Mouse (Mus musculus) thymus, postnatal 10 days (tissue): ENCODE data around the gene Flt1.

Experiments
- DNase-seq, 2 experiments: peaks; one replicate each; pipeline ENCODE4 v3.0.0; 2021; ENCODE audit warnings: low spot score in 2 of 2

Flt1 gene

GRCm38 (mm10) chr5:147668637-147669344, 57.0 kb downstream of the Flt1 start:
- no peak for DNase-seq

GRCm38 (mm10) chr5:147665946-147666345, 59.9 kb downstream of the Flt1 start:
- no peak for DNase-seq

- DNase-seq = no peak
Observed at GRCm38 (mm10) chr5:147665381-147665780, 60.4 kb downstream of the Flt1 start.

GRCm38 (mm10) chr5:147659909-147660308, 65.9 kb downstream of the Flt1 start:
- DNase-seq = no peak

GRCm38 (mm10) chr5:147657882-147658855, 67.6 kb downstream of the Flt1 start:
- no peak for DNase-seq

- no peak for DNase-seq
Observed at GRCm38 (mm10) chr5:147655761-147656160, 70.0 kb downstream of the Flt1 start.

- no peak for DNase-seq
Observed at GRCm38 (mm10) chr5:147651233-147651632, 74.6 kb downstream of the Flt1 start.

GRCm38 (mm10) chr5:147646351-147646929, 79.4 kb downstream of the Flt1 start:
- DNase-seq = no peak

- no peak for DNase-seq
Observed at GRCm38 (mm10) chr5:147645001-147645645, 80.7 kb downstream of the Flt1 start.

- no peak for DNase-seq
Observed at GRCm38 (mm10) chr5:147641452-147641851, 84.4 kb downstream of the Flt1 start.

- DNase-seq = no peak
Observed at GRCm38 (mm10) chr5:147639940-147640339, 85.9 kb downstream of the Flt1 start.

GRCm38 (mm10) chr5:147636676-147637075, 89.1 kb downstream of the Flt1 start:
- no peak for DNase-seq

- DNase-seq = no peak
Observed at GRCm38 (mm10) chr5:147635883-147636282, 89.9 kb downstream of the Flt1 start.

- DNase-seq = no peak
Observed at GRCm38 (mm10) chr5:147634016-147634415, 91.8 kb downstream of the Flt1 start.

GRCm38 (mm10) chr5:147632716-147633115, 93.1 kb downstream of the Flt1 start:
- no peak for DNase-seq

- no peak for DNase-seq
Observed at GRCm38 (mm10) chr5:147630426-147631290, 95.2 kb downstream of the Flt1 start.

- no peak for DNase-seq
Observed at GRCm38 (mm10) chr5:147626944-147627343, 98.9 kb downstream of the Flt1 start.

GRCm38 (mm10) chr5:147623747-147624146, 102.1 kb downstream of the Flt1 start:
- no peak for DNase-seq

- no peak for DNase-seq
Observed at GRCm38 (mm10) chr5:147620178-147620577, 105.6 kb downstream of the Flt1 start.

- no peak for DNase-seq
Observed at GRCm38 (mm10) chr5:147618243-147618642, 107.6 kb downstream of the Flt1 start.

- DNase-seq = no peak
Observed at GRCm38 (mm10) chr5:147616450-147616849, 109.4 kb downstream of the Flt1 start.
